Mouse (Mus musculus) C2C12 (cell line): ENCODE results near the gene Smad6. TPM values are rescaled to one million over a fixed set of nuclear protein-coding genes. Genes with fewer than 3 reads are reported as not detected.

Source experiments
- H3K27me3 ChIP-seq: one replicate; pipeline ENCODE4 v1.6.1; 2011; ENCODE audit not compliant: control insufficient read depth, insufficient read depth, insufficient read length
- H3K36me3 ChIP-seq: one replicate; pipeline ENCODE4 v1.6.1; 2011; ENCODE audit not compliant: control insufficient read depth, insufficient read depth
- H3K4me3 ChIP-seq: one replicate; pipeline ENCODE4 v1.5.1; 2011; ENCODE audit warnings: mild to moderate bottlenecking, control low read depth; ENCODE audit not compliant: poor library complexity, insufficient read depth, severe bottlenecking
- H3K79me2 ChIP-seq: one replicate; pipeline ENCODE4 v1.6.1; 2011; ENCODE audit not compliant: control insufficient read depth, insufficient read depth
- H3K79me3 ChIP-seq: one replicate; pipeline ENCODE4 v1.6.1; 2011; ENCODE audit warnings: low read depth, control low read depth
- H3ac ChIP-seq: one replicate; pipeline ENCODE3; 2011; ENCODE audit warnings: low read depth; ENCODE audit not compliant: control insufficient read depth, insufficient read length
- CEBPB ChIP-seq: IDR thresholded peaks from one replicate; pipeline ENCODE4 v1.6.1; 2011; ENCODE audit warnings: low read depth, mild to moderate bottlenecking, control low read depth, moderate library complexity
- CTCF ChIP-seq: IDR thresholded peaks from one replicate; pipeline ENCODE4 v1.5.1; 2011; ENCODE audit not compliant: control insufficient read depth, insufficient read depth, insufficient read length
- FOSL1 ChIP-seq: IDR thresholded peaks from one replicate; pipeline ENCODE4 v1.8.0; 2011; ENCODE audit warnings: mild to moderate bottlenecking, low read length; ENCODE audit not compliant: poor library complexity, insufficient read depth, severe bottlenecking
- MAX ChIP-seq: IDR thresholded peaks from one replicate; pipeline ENCODE4 v1.6.1; 2011; ENCODE audit warnings: mild to moderate bottlenecking, control low read depth
- MYOD1 ChIP-seq: IDR thresholded peaks from one replicate; pipeline ENCODE4 v1.6.1; 2011; ENCODE audit warnings: low read depth; ENCODE audit not compliant: control insufficient read depth, insufficient read length
- MYOG ChIP-seq: IDR thresholded peaks from one replicate; pipeline ENCODE4 v1.6.1; 2011; ENCODE audit not compliant: control insufficient read depth, insufficient read length; ENCODE audit errors: extremely low read depth
- USF1 ChIP-seq: IDR thresholded peaks from one replicate; pipeline ENCODE4 v1.6.1; 2011; ENCODE audit warnings: low read depth, mild to moderate bottlenecking, control low read depth, moderate library complexity
- polyA plus RNA-seq: library from polyadenylated mRNA; unstranded; fragments of >200 nt; fragmentation: generic; extraction: Trizol; gene quantifications from one replicate; pipeline ENCODE4 v1.2.1, GENCODE M21; 2012; ENCODE audit warnings: missing spikeins

Smad6 gene
- polyA plus RNA-seq, 1 experiment = 15.4 TPM

DNA sequence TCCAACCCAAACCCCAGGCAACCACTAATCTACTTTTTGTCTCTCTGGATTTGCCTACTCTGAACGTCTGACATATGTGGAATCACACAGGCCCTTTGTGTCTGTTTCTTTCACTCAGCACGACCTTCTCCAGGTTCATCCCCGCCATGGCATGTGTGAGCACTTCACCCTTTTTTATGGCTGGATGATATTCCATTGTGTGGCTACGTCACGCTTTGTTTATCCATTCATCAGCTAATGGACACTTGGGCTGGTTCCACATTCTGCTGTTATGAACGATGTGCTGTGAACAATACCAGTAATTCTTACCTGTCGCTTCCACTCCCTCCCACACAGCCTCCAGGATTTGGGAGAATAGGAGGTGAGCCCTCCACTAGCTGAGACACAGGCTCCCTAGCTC, 5.8 kb downstream of the Smad6 start:
- peaks cover 4% of the 10 kb centered on the region for H3K79me3 ChIP-seq
- no peaks in the 10 kb centered on the region for H3K27me3 ChIP-seq
- H3K79me2 ChIP-seq = peaks cover 69% of the 10 kb centered on the region
- no peak overlapping the region for H3ac ChIP-seq
- no peak for TF ChIP-seq MYOD1
- no peak overlapping the region for H3K4me3 ChIP-seq
- peaks cover 11% of the 10 kb centered on the region for H3K36me3 ChIP-seq

DNA sequence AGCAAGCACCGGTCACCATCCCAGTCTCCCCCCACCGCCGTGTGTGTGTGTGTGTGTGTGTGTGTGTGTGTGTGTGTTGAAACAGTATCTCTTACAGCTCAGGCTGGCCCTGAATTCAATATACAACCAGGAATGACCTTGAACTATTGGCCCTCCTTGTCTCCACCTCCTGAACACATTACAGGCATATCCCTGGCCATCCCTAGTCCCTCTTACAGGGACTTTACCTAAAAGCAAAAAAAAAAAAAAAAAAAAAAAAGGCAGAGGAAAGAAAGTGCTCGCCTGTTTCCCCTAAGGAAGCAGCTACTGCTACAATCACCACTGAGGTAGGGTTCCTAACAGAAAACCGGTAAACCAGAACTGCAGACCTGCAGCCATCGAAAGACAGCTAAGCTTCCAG, 7.1 kb downstream of the Smad6 start:
- H3K36me3 ChIP-seq = peaks cover 11% of the 10 kb centered on the region
- H3ac ChIP-seq = no peak overlapping the region
- H3K79me2 ChIP-seq = peaks cover 56% of the 10 kb centered on the region
- H3K4me3 ChIP-seq = no peak overlapping the region
- peaks cover 4% of the 10 kb centered on the region for H3K79me3 ChIP-seq
- TF ChIP-seq FOSL1 (no peak), MAX (no peak), MYOD1 (no peak), MYOG (no peak), USF1 (no peak), CTCF (no peak), CEBPB (no peak)
- no peaks in the 10 kb centered on the region for H3K27me3 ChIP-seq

DNA sequence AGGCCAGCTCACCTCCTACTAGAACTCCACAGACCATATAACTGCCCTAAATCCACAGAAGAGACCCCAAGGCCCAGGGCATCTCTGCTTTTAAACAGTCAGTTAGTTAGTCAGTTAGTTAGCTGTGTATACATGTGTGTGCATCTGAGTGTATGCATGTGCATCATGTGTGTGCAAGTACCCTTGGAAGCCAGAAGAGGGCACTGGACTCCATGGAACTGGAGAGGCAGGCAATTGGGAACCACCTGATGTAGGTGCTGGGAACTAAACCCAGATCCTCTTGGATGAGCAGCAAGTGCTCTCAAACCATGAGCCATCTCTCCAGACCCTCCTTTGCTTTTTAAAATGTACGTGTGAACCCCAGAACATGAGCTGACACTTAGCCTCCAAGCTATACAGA, 10.5 kb downstream of the Smad6 start:
- peaks cover 2% of the 10 kb centered on the region for H3K79me3 ChIP-seq
- H3K27me3 ChIP-seq = no peaks in the 10 kb centered on the region
- TF ChIP-seq MYOG (no peak), FOSL1 (no peak), USF1 (no peak), CEBPB (no peak), MAX (no peak), CTCF (no peak), MYOD1 (no peak)
- no peak overlapping the region for H3K4me3 ChIP-seq
- H3ac ChIP-seq = no peak overlapping the region
- H3K36me3 ChIP-seq = peaks cover 11% of the 10 kb centered on the region
- peaks cover 23% of the 10 kb centered on the region for H3K79me2 ChIP-seq

DNA sequence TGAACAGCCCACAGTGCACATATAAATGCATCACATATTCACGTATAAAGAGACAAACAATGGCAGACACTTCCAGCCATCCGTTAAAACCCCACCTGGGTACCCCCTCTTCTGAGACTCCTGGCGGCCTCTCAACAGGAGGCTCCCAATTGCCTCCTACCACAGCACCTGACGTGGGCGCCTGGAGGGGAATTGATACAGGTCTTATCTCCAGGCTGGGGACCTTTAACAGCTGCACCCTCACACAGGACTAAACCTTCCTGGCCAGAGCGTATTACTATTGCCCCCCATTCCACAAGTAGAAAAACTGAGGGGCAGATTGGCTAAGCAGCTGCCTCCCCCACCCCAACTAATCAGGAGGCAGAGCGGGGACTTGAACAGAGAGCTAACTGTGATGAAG, 18.9 kb downstream of the Smad6 start:
- H3K36me3 ChIP-seq = no peaks in the 10 kb centered on the region
- no peaks in the 10 kb centered on the region for H3K79me3 ChIP-seq
- TF ChIP-seq CEBPB (no peak), FOSL1 (no peak), MYOG (no peak)
- H3K27me3 ChIP-seq = no peaks in the 10 kb centered on the region
- H3K79me2 ChIP-seq = no peaks in the 10 kb centered on the region
- no peak overlapping the region for H3ac ChIP-seq
- H3K4me3 ChIP-seq = no peak overlapping the region

DNA sequence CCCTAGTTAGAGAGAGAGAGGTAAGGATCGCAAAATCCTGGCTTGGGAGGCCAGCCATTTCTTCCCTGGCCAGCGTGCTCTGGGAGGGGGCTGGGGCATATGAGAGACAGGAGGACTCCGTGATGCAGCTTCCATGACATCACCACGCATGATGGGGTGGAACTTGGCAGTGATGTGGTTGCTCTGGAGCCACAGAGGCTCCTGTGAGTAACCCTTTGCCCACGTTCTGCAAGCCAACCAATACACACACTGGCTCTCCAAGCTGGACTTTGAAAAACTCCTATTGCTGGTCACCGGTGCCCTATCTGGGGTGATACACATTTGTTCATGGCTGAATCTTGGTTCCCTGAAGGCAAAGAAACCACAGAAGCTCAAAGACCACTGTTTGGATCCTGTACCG, 20.8 kb downstream of the Smad6 start:
- H3K79me2 ChIP-seq = no peaks in the 10 kb centered on the region
- no peaks in the 10 kb centered on the region for H3K79me3 ChIP-seq
- H3K4me3 ChIP-seq = no peak overlapping the region
- H3ac ChIP-seq = no peak overlapping the region
- no peaks in the 10 kb centered on the region for H3K27me3 ChIP-seq
- peaks cover 4% of the 10 kb centered on the region for H3K36me3 ChIP-seq
- TF ChIP-seq USF1 (no peak), MYOD1 (no peak), MAX (no peak), CEBPB (no peak), CTCF (no peak), FOSL1 (no peak), MYOG (no peak)

DNA sequence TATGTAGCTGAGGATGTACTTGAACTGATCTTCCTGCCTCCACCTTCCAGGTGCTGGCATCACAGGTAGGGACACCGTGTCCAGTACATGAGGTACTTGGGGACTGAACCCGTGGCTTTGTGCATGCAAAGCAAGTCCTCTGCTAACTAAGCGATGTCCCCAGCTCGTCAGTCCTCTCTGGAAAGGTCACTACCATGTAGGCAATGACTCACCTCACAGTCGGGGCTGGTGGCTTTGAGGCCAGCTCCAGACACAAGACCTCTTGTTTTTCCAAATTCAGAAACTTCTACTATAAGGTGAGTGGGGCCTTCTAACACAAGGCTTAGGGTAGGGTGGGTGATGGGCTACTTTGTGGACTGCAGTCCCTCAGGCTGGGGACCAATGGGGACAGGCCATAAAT, 21.8 kb downstream of the Smad6 start:
- H3K79me3 ChIP-seq = no peaks in the 10 kb centered on the region
- peaks cover 7% of the 10 kb centered on the region for H3K36me3 ChIP-seq
- H3K4me3 ChIP-seq = no peak overlapping the region
- no peaks in the 10 kb centered on the region for H3K79me2 ChIP-seq
- TF ChIP-seq MYOD1 (no peak), FOSL1 (no peak)
- H3K27me3 ChIP-seq = no peaks in the 10 kb centered on the region
- no peak overlapping the region for H3ac ChIP-seq

DNA sequence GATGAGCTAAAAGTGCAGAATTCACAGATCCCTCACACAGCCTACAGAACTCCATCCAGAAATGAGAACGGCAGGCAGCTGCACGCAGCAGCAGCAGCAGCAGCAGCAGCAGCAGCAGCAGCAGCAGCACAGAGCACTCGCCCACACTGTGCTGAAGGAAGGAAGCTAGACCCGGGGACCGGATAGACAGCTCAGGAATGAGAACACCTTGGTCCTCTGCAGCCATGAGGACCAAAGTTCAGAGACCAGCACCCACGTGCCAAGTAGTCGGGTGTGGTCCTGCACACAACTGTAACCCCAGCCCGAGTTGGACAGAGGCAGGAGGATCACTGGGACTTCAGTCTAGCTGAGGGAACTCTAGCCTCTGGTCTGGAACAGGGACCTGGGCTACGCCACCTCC, 22.7 kb downstream of the Smad6 start:
- H3ac ChIP-seq = no peak overlapping the region
- peaks cover 7% of the 10 kb centered on the region for H3K36me3 ChIP-seq
- TF ChIP-seq CEBPB = no peak
- TF ChIP-seq USF1 = no peak
- TF ChIP-seq MYOG = no peak
- no peak for TF ChIP-seq MAX
- no peak for TF ChIP-seq MYOD1
- no peak for TF ChIP-seq CTCF
- TF ChIP-seq FOSL1 = no peak
- no peaks in the 10 kb centered on the region for H3K27me3 ChIP-seq
- H3K4me3 ChIP-seq = no peak overlapping the region
- no peaks in the 10 kb centered on the region for H3K79me2 ChIP-seq
- H3K79me3 ChIP-seq = no peaks in the 10 kb centered on the region
